Comparison of ENCODE assay signal across 14 mouse cellular contexts in the genomic region with DNA sequence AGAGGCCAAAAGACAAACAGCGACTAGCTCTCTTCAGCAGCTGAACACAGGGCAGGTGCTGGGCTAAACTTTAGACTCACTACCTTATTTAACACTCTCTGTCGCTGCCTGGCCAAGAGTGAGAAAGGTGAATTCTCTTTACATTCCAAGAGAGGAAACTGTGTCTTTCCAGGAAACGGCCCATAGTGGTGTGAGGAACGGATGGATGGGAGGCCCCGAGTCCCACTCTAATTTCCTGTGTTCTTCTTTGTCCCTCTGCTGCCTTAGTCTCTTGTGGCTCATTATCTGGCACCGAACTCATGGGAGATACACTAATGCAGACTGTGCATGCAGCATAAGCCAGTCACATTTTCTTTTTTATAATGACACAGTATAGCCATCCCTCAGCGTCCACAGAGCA.
"Had no signal": no experiment of that assay in that cellular context is flagged by ENCODE, and none has a peak within 500 bp of the region (broad histone marks: within the 10 kb centered on the region; RNA-seq: fewer than 3 reads in every experiment).

No protein-coding gene starts in this region.

- H3K4me3 ChIP-seq: limb, embryonic 15.5 days; liver, embryonic 12.5 days; lung, embryonic 15.5 days; midbrain, embryonic 10.5 days; neural tube, embryonic 13.5 days had no signal

- H3K4me2 ChIP-seq: limb, embryonic 15.5 days; liver, embryonic 12.5 days; lung, embryonic 15.5 days; neural tube, embryonic 13.5 days had no signal

- H3K36me3 ChIP-seq: liver, embryonic 12.5 days; lung, embryonic 15.5 days; midbrain, embryonic 10.5 days; neural tube, embryonic 13.5 days had no signal

- H3K4me1 ChIP-seq: liver, embryonic 12.5 days; midbrain, embryonic 10.5 days had no signal

- H3K9me3 ChIP-seq: limb, embryonic 15.5 days; liver, embryonic 12.5 days; lung, embryonic 15.5 days; midbrain, embryonic 10.5 days; neural tube, embryonic 13.5 days had no signal

- H3K9ac ChIP-seq: limb, embryonic 15.5 days; liver, embryonic 12.5 days; lung, embryonic 15.5 days; neural tube, embryonic 13.5 days had no signal

- H3K27me3 ChIP-seq: limb, embryonic 15.5 days; liver, embryonic 12.5 days; lung, embryonic 15.5 days; neural tube, embryonic 13.5 days had no signal

- DNase-seq: kidney, postnatal 14 days; left cerebral cortex, postnatal 4 days; lung, postnatal 14 days; retina, postnatal 1 day; right cerebral cortex, postnatal 4 days; spleen, adult 18-20 months; thymus, adult 18-20 months; thymus, postnatal 14 days had no signal

- H3K27ac ChIP-seq: limb, embryonic 15.5 days; liver, embryonic 12.5 days; lung, embryonic 15.5 days; midbrain, embryonic 10.5 days; neural tube, embryonic 13.5 days had no signal

- ATAC-seq: liver, embryonic 12.5 days; midbrain, embryonic 16.5 days had no signal
